Mouse (Mus musculus) ES-Bruce4 (cell line): ENCODE data around the gene Spock1. TPM values are rescaled to one million over a fixed set of nuclear protein-coding genes. Genes with fewer than 3 reads are reported as not detected.

Experiments used
- H3K27ac ChIP-seq: 2 replicates; pipeline ENCODE4 v1.5.1; 2012; ENCODE audit warnings: low read length, inconsistent platforms; ENCODE audit not compliant: insufficient read depth
- H3K27me3 ChIP-seq: 2 replicates; pipeline ENCODE4 v1.6.1; 2012; ENCODE audit warnings: mild to moderate bottlenecking, low read length, inconsistent platforms; ENCODE audit not compliant: control insufficient read depth, poor library complexity, insufficient read depth, severe bottlenecking
- H3K36me3 ChIP-seq: 2 replicates; pipeline ENCODE4 v1.6.1; 2012; ENCODE audit warnings: inconsistent platforms, mild to moderate bottlenecking, low read length, moderate library complexity; ENCODE audit not compliant: control insufficient read depth, poor library complexity, insufficient read depth, severe bottlenecking
- H3K4me1 ChIP-seq: one replicate; pipeline ENCODE4 v1.8.1; 2011; ENCODE audit warnings: low read length; ENCODE audit not compliant: control insufficient read depth, insufficient read depth
- H3K4me3 ChIP-seq: 2 replicates; pipeline ENCODE4 v1.5.1; 2011; ENCODE audit warnings: low read depth, mild to moderate bottlenecking, low read length
- H3K9ac ChIP-seq: 2 replicates; pipeline ENCODE4 v1.6.1; 2012; ENCODE audit warnings: low read depth, mild to moderate bottlenecking, inconsistent platforms; ENCODE audit not compliant: poor library complexity, severe bottlenecking
- H3K9me3 ChIP-seq: replicated peaks from 2 replicates; pipeline ENCODE4 v1.6.1; 2012; ENCODE audit warnings: mild to moderate bottlenecking, low read length, inconsistent platforms; ENCODE audit not compliant: control insufficient read depth, poor library complexity, insufficient read depth, severe bottlenecking
- CTCF ChIP-seq: IDR thresholded peaks from one replicate; pipeline ENCODE4 v1.8.1; 2011; ENCODE audit warnings: low read depth, low read length
- EP300 ChIP-seq: IDR thresholded peaks from 2 replicates; pipeline ENCODE4 v1.6.1; 2011; ENCODE audit warnings: low read depth, low read length; ENCODE audit not compliant: insufficient read depth
- POLR2A ChIP-seq: IDR thresholded peaks from one replicate; pipeline ENCODE4 v1.8.1; 2011; ENCODE audit warnings: low read length; ENCODE audit not compliant: insufficient read depth
- polyA plus RNA-seq: library from polyadenylated mRNA; stranded (reverse); fragments of >200 nt; gene quantifications from 2 replicates; pipeline ENCODE4 v1.2.4, GENCODE M21; 2011; ENCODE audit warnings: low read depth; ENCODE audit not compliant: missing spikeins, insufficient read depth, insufficient read length

Spock1 gene
- polyA plus RNA-seq, 1 experiment = 0.61 TPM

GRCm38 (mm10) chr13:57696685-57697084, 211.4 kb downstream of the Spock1 start:
- Histone ChIP-seq H3K36me3 (no peaks in the 10 kb centered on the region), H3K4me3 (no peak overlapping the region), H3K27ac (no peak overlapping the region), H3K9ac (no peak overlapping the region), H3K4me1 (no peaks in the 10 kb centered on the region), H3K9me3 (no peaks in the 10 kb centered on the region; the same call in 1 of the 2 replicates), H3K27me3 (0 out of 2 replicates have a peak, but pooled peaks cover 1% of the 10 kb centered on the region)
- TF ChIP-seq CTCF = no peak
- TF ChIP-seq EP300 = no peak
- no peak for TF ChIP-seq POLR2A

- TF ChIP-seq EP300 = no peak
- TF ChIP-seq CTCF = no peak
- no peak for TF ChIP-seq POLR2A
- no peak overlapping the region for H3K9ac ChIP-seq
- no peak overlapping the region for H3K4me3 ChIP-seq
- H3K27me3 ChIP-seq = no peaks in the 10 kb centered on the region
- H3K4me1 ChIP-seq = no peaks in the 10 kb centered on the region
- no peak overlapping the region for H3K27ac ChIP-seq
- H3K9me3 ChIP-seq = no peaks in the 10 kb centered on the region
- H3K36me3 ChIP-seq = no peaks in the 10 kb centered on the region
Measured at GRCm38 (mm10) chr13:57688926-57689325, 219.2 kb downstream of the Spock1 start.

- TF ChIP-seq CTCF (no peak), EP300 (no peak)
- Histone ChIP-seq H3K4me1 (no peaks in the 10 kb centered on the region), H3K4me3 (no peak overlapping the region), H3K27me3 (no peaks in the 10 kb centered on the region), H3K9me3 (no peaks in the 10 kb centered on the region), H3K27ac (no peak overlapping the region), H3K9ac (no peak overlapping the region), H3K36me3 (no peaks in the 10 kb centered on the region)
Measured at GRCm38 (mm10) chr13:57686437-57686836, 221.7 kb downstream of the Spock1 start.

DNA sequence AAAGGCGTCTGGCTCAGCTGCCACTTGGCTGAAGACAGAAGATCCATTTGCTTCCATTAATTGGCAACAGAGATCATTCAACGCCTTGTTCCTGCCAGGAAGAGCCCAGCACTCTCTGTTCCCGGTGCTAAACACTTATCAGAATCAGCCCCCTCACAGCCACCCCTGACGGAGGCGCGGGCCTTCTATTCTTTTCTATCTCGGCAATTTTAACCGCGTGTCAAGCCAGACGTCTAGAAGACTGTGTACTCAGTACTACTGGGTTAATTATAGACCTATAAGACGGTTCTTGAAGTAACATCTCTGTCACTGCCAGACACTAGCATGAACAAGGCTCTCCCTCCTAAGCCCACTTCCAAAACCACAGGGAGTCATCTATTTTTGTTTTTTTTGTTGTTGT, 222.9 kb downstream of the Spock1 start:
- TF ChIP-seq POLR2A (no peak), EP300 (no peak), CTCF (no peak)
- Histone ChIP-seq H3K9ac (no peak overlapping the region), H3K9me3 (no peaks in the 10 kb centered on the region), H3K27ac (no peak overlapping the region), H3K36me3 (no peaks in the 10 kb centered on the region), H3K4me3 (no peak overlapping the region), H3K27me3 (no peaks in the 10 kb centered on the region), H3K4me1 (no peaks in the 10 kb centered on the region)

- no peak overlapping the region for H3K4me3 ChIP-seq
- no peaks in the 10 kb centered on the region for H3K9me3 ChIP-seq
- no peaks in the 10 kb centered on the region for H3K27me3 ChIP-seq
- H3K36me3 ChIP-seq = no peaks in the 10 kb centered on the region
- no peaks in the 10 kb centered on the region for H3K4me1 ChIP-seq
- no peak overlapping the region for H3K9ac ChIP-seq
- no peak overlapping the region for H3K27ac ChIP-seq
- no peak for TF ChIP-seq POLR2A
- no peak for TF ChIP-seq EP300
- no peak for TF ChIP-seq CTCF
Measured at GRCm38 (mm10) chr13:57679591-57679990, 228.5 kb downstream of the Spock1 start.

DNA sequence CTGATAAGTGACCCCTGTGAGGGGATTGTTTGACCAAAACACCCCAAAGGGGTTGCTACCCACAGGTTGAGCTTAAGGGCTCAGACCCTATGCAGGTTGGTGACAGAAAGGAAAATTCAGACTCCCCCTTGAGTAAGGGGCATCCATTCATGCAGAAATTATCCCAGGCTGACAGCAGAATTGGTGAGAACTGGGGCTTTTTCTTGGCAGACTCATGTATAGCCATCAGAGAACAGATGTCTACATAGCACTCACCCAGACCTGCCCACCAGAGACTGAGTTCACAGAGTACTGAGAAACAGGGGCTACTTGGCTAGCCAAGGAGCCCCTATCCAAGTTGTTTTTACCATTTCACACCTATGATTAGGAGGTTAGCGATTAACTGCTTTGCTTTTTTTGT, 231.3 kb downstream of the Spock1 start:
- H3K27me3 ChIP-seq = no peaks in the 10 kb centered on the region
- no peaks in the 10 kb centered on the region for H3K9me3 ChIP-seq
- H3K4me1 ChIP-seq = no peaks in the 10 kb centered on the region
- no peaks in the 10 kb centered on the region for H3K36me3 ChIP-seq
- no peak overlapping the region for H3K27ac ChIP-seq
- no peak overlapping the region for H3K4me3 ChIP-seq
- no peak for TF ChIP-seq CTCF
- no peak for TF ChIP-seq POLR2A
- TF ChIP-seq EP300 = no peak
- no peak overlapping the region for H3K9ac ChIP-seq
